Mouse (Mus musculus): ENCODE data around the gene Irgm1. TPM values are rescaled to one million over a fixed set of nuclear protein-coding genes. Genes with fewer than 3 reads are reported as not detected.
"Not testable (repeated sequence)": the region's sequence is repeated elsewhere in the genome, so short reads cannot be mapped to it uniquely, and the experiment has no call there.

The Irgm1 gene
- 16.0 and 16.4 TPM in 2 replicates for polyA plus RNA-seq (2015; fragmentation: Nextera tagmentation; extraction: Ambion mirVana)

GRCm38 (mm10) chr11:48871201-48871772, at the start of gene Irgm1:
Gene Irgm1 (minus strand): TSS chr11:48871683.
- Histone ChIP-seq H3K36me3 (no peaks in the 10 kb centered on the region), H3K9me3 (no peaks in the 10 kb centered on the region), H3K27ac (peak within 1 kb of the TSS; percentile 80), H3K4me3 (replicated peaks) (peak within 1 kb of the TSS; percentile 47), H3K4me2 (replicated peaks) (peak within 1 kb of the TSS; percentile 86), H3K27me3 (replicated peaks) (no peaks in the 10 kb centered on the region), H3K4me1 (replicated peaks) (peaks cover 33% of the 10 kb centered on the region), H3K9ac (peak within 1 kb of the TSS; percentile 54)
- peak; percentile 24 for ATAC-seq
- WGBS, result 1% methylated on average over 19 of the region's 19 CpGs

GRCm38 (mm10) chr11:48918380-48918779, 46.9 kb upstream of the Irgm1 start:
- no peaks in the 10 kb centered on the region for H3K27me3 ChIP-seq (replicated peaks)
- H3K4me3 ChIP-seq (replicated peaks), result no peak overlapping the region
- no peaks in the 10 kb centered on the region for H3K36me3 ChIP-seq
- no peaks in the 10 kb centered on the region for H3K4me1 ChIP-seq (replicated peaks)
- H3K9ac ChIP-seq, result no peak overlapping the region
- no peak overlapping the region for H3K27ac ChIP-seq
- WGBS, result 77% methylated on average over 3 of the region's 3 CpGs
- no peak overlapping the region for H3K4me2 ChIP-seq (replicated peaks)
- no peaks in the 10 kb centered on the region for H3K9me3 ChIP-seq
- ATAC-seq, result no peak

- no peak for ATAC-seq
- Histone ChIP-seq H3K4me2 (replicated peaks) (no peak overlapping the region), H3K27me3 (replicated peaks) (no peaks in the 10 kb centered on the region), H3K4me1 (replicated peaks) (no peaks in the 10 kb centered on the region), H3K9me3 (no peaks in the 10 kb centered on the region), H3K4me3 (replicated peaks) (no peak overlapping the region), H3K27ac (no peak overlapping the region), H3K36me3 (no peaks in the 10 kb centered on the region), H3K9ac (no peak overlapping the region)
- 93% methylated on average over 1 of the region's 1 CpGs for WGBS
Measured at GRCm38 (mm10) chr11:48913611-48914010, 42.1 kb upstream of the Irgm1 start.

- Histone ChIP-seq H3K27me3 (replicated peaks) (no peaks in the 10 kb centered on the region), H3K27ac (no peak overlapping the region), H3K36me3 (no peaks in the 10 kb centered on the region), H3K9me3 (no peaks in the 10 kb centered on the region), H3K4me1 (replicated peaks) (no peaks in the 10 kb centered on the region), H3K9ac (no peak overlapping the region), H3K4me2 (replicated peaks) (no peak overlapping the region), H3K4me3 (replicated peaks) (no peak overlapping the region)
- ATAC-seq, result peak; percentile 67
- 35% methylated on average over 1 of the region's 1 CpGs for WGBS
Measured at GRCm38 (mm10) chr11:48908459-48908858, 37.0 kb upstream of the Irgm1 start.

- no peak for ATAC-seq
- no peaks in the 10 kb centered on the region for H3K27me3 ChIP-seq (replicated peaks)
- no peak within 1 kb of the TSS for H3K27ac ChIP-seq
- no peak within 1 kb of the TSS for H3K9ac ChIP-seq
- H3K4me1 ChIP-seq (replicated peaks), result no peaks in the 10 kb centered on the region
- WGBS, result 46% methylated on average over 2 of the region's 2 CpGs
- H3K4me2 ChIP-seq (replicated peaks), result no peak within 1 kb of the TSS
- no peaks in the 10 kb centered on the region for H3K9me3 ChIP-seq
- no peaks in the 10 kb centered on the region for H3K36me3 ChIP-seq
- H3K4me3 ChIP-seq (replicated peaks), result no peak within 1 kb of the TSS
Measured at GRCm38 (mm10) chr11:48902021-48902420, 30.5 kb upstream of the Irgm1 start, which contains the start of gene Gm5431. Gene Gm5431 (minus strand): TSS chr11:48902214.

GRCm38 (mm10) chr11:48901567-48901930, 30.1 kb upstream of the Irgm1 start:
- not testable (repeated sequence) for H3K9ac ChIP-seq; H3K4me2 ChIP-seq (replicated peaks); H3K4me3 ChIP-seq (replicated peaks); H3K27ac ChIP-seq; ATAC-seq; H3K4me1 ChIP-seq (replicated peaks); H3K27me3 ChIP-seq (replicated peaks); H3K9me3 ChIP-seq; H3K36me3 ChIP-seq
- WGBS, result 96% methylated on average over 1 of the region's 1 CpGs

- H3K9ac ChIP-seq; H3K4me2 ChIP-seq (replicated peaks); H3K27ac ChIP-seq; ATAC-seq; H3K36me3 ChIP-seq; H3K9me3 ChIP-seq; H3K4me3 ChIP-seq (replicated peaks); H3K27me3 ChIP-seq (replicated peaks); H3K4me1 ChIP-seq (replicated peaks): not testable (repeated sequence)
- WGBS, result 76% methylated on average over 6 of the region's 6 CpGs
Measured at GRCm38 (mm10) chr11:48900654-48901566, 29.4 kb upstream of the Irgm1 start.

- no peak overlapping the region for H3K4me2 ChIP-seq (replicated peaks)
- no peak overlapping the region for H3K4me3 ChIP-seq (replicated peaks)
- H3K9ac ChIP-seq, result no peak overlapping the region
- ATAC-seq, result no peak
- H3K36me3 ChIP-seq, result no peaks in the 10 kb centered on the region
- H3K27ac ChIP-seq, result no peak overlapping the region
- no peaks in the 10 kb centered on the region for H3K9me3 ChIP-seq
- H3K4me1 ChIP-seq (replicated peaks), result no peaks in the 10 kb centered on the region
- 60% methylated on average over 2 of the region's 2 CpGs for WGBS
- H3K27me3 ChIP-seq (replicated peaks), result no peaks in the 10 kb centered on the region
Measured at GRCm38 (mm10) chr11:48898812-48899431, 27.4 kb upstream of the Irgm1 start.

GRCm38 (mm10) chr11:48876680-48877079, 5.2 kb upstream of the Irgm1 start:
- H3K4me2 ChIP-seq (replicated peaks), result no peak overlapping the region
- no peak overlapping the region for H3K27ac ChIP-seq
- ATAC-seq, result no peak
- no peaks in the 10 kb centered on the region for H3K9me3 ChIP-seq
- H3K9ac ChIP-seq, result no peak overlapping the region
- no peaks in the 10 kb centered on the region for H3K27me3 ChIP-seq (replicated peaks)
- H3K4me1 ChIP-seq (replicated peaks), result peaks cover 14% of the 10 kb centered on the region
- H3K4me3 ChIP-seq (replicated peaks), result no peak overlapping the region
- 97% methylated on average over 1 of the region's 1 CpGs for WGBS
- H3K36me3 ChIP-seq, result no peaks in the 10 kb centered on the region

GRCm38 (mm10) chr11:48875343-48875837, 3.9 kb upstream of the Irgm1 start:
- H3K9ac ChIP-seq, ATAC-seq: not testable (repeated sequence)

GRCm38 (mm10) chr11:48874465-48874864, 3.0 kb upstream of the Irgm1 start:
- ATAC-seq, result no peak
- Histone ChIP-seq H3K27ac (no peak overlapping the region), H3K36me3 (no peaks in the 10 kb centered on the region), H3K9me3 (no peaks in the 10 kb centered on the region), H3K9ac (no peak overlapping the region), H3K4me2 (replicated peaks) (no peak overlapping the region), H3K27me3 (replicated peaks) (no peaks in the 10 kb centered on the region), H3K4me1 (replicated peaks) (peaks cover 26% of the 10 kb centered on the region), H3K4me3 (replicated peaks) (no peak overlapping the region)
- WGBS, result under 1% methylated on average over 4 of the region's 4 CpGs

More at GRCm38 (mm10) chr11:48875343-48875837, 3.9 kb upstream of the Irgm1 start:
- H3K36me3 ChIP-seq; H3K4me2 ChIP-seq (replicated peaks); H3K27ac ChIP-seq; H3K27me3 ChIP-seq (replicated peaks); H3K4me3 ChIP-seq (replicated peaks); H3K9me3 ChIP-seq: not testable (repeated sequence)
- 92% methylated on average over 1 of the region's 1 CpGs for WGBS
- H3K4me1 ChIP-seq (replicated peaks), result peaks cover 18% of the 10 kb centered on the region

- Histone ChIP-seq H3K27ac (peak overlapping the region; percentile 81), H3K4me3 (replicated peaks) (no peak overlapping the region)
- ATAC-seq, result peak; percentile 64
Measured at GRCm38 (mm10) chr11:48873591-48874290, 2.3 kb upstream of the Irgm1 start.

More at GRCm38 (mm10) chr11:48873591-48874290, 2.3 kb upstream of the Irgm1 start:
- H3K27me3 ChIP-seq (replicated peaks), result no peaks in the 10 kb centered on the region
- peak overlapping the region; percentile 35 for H3K4me2 ChIP-seq (replicated peaks)
- H3K9ac ChIP-seq, result no peak overlapping the region
- H3K4me1 ChIP-seq (replicated peaks), result peaks cover 32% of the 10 kb centered on the region
- 44% methylated on average over 10 of the region's 10 CpGs for WGBS
- H3K36me3 ChIP-seq, result no peaks in the 10 kb centered on the region
- no peaks in the 10 kb centered on the region for H3K9me3 ChIP-seq

All from intestine, embryonic 15.5 days (tissue).